Mouse (Mus musculus) Muller cell, postnatal 12 days (primary cell): ENCODE results near the gene 6030408B16Rik.
A peak's percentile ranks its signal among the peaks of the same experiment; 100 is the strongest.

Experiments used
- DNase-seq: peaks from one replicate; pipeline ENCODE4 v3.0.0-alpha.2; 2015; ENCODE audit errors: inconsistent ontology term

6030408B16Rik gene

GRCm38 (mm10) chr15:101293025-101293621 is at the start of gene 6030408B16Rik:
6030408B16Rik (plus strand) TSS chr15:101293212.
- no peak for DNase-seq

- no peak for DNase-seq
Observed at GRCm38 (mm10) chr15:101244012-101244411, 49.0 kb upstream of the 6030408B16Rik start.

GRCm38 (mm10) chr15:101246231-101247154 is 46.5 kb upstream of the 6030408B16Rik start:
- peak; percentile 98 for DNase-seq

GRCm38 (mm10) chr15:101247155-101247498 is 45.9 kb upstream of the 6030408B16Rik start:
- no peak for DNase-seq

GRCm38 (mm10) chr15:101248029-101248710 is 44.8 kb upstream of the 6030408B16Rik start:
- no peak for DNase-seq

- no peak for DNase-seq
Observed at GRCm38 (mm10) chr15:101250220-101250800, 42.7 kb upstream of the 6030408B16Rik start.

GRCm38 (mm10) chr15:101251930-101252329 is 41.1 kb upstream of the 6030408B16Rik start:
- DNase-seq: no peak

GRCm38 (mm10) chr15:101252614-101253013 is 40.4 kb upstream of the 6030408B16Rik start:
- DNase-seq: no peak

GRCm38 (mm10) chr15:101253563-101253885 is 39.5 kb upstream of the 6030408B16Rik start:
- DNase-seq: no peak

- peak; percentile 93 for DNase-seq
Observed at GRCm38 (mm10) chr15:101253886-101254795, 38.9 kb upstream of the 6030408B16Rik start, which contains the start of gene Nr4a1. Nr4a1 (plus strand) TSS chr15:101254269.

- no peak for DNase-seq
Observed at GRCm38 (mm10) chr15:101255842-101256462, 37.1 kb upstream of the 6030408B16Rik start.

- DNase-seq: no peak
Observed at GRCm38 (mm10) chr15:101256463-101257206, 36.4 kb upstream of the 6030408B16Rik start.

- no peak for DNase-seq
Observed at GRCm38 (mm10) chr15:101258420-101258819, 34.6 kb upstream of the 6030408B16Rik start.

GRCm38 (mm10) chr15:101259922-101260321 is 33.1 kb upstream of the 6030408B16Rik start:
- no peak for DNase-seq

GRCm38 (mm10) chr15:101260387-101260786 is 32.6 kb upstream of the 6030408B16Rik start:
- DNase-seq: no peak

GRCm38 (mm10) chr15:101260874-101261622 is 32.0 kb upstream of the 6030408B16Rik start:
- no peak for DNase-seq

GRCm38 (mm10) chr15:101262502-101262901 is 30.5 kb upstream of the 6030408B16Rik start:
- DNase-seq: no peak

GRCm38 (mm10) chr15:101266132-101266963 is 26.7 kb upstream of the 6030408B16Rik start:
- DNase-seq: peak; percentile 99
